Mouse (Mus musculus) heart, embryonic 11.5 days (tissue): ENCODE measurements around the gene Lmbr1l. TPM values are rescaled to one million over a fixed set of nuclear protein-coding genes. Genes with fewer than 3 reads are reported as not detected.
A peak's percentile ranks its signal among the peaks of the same experiment; 100 is the strongest.

Experiments
- ATAC-seq: fragments of 200-750 bp; cut with Nextera tagmentation; replicated peaks from 2 replicates; pipeline ENCODE4 v1.8.0; 2017; ENCODE audit warnings: moderate library complexity; ENCODE audit not compliant: insufficient number of reproducible peaks, low FRiP score, low TSS enrichment
- H3K27ac ChIP-seq: fragments of 300-500 bp; sonication (generic); 2 replicates; pipeline ENCODE4 v1.5.1; 2014; ENCODE audit warnings: mild to moderate bottlenecking, low read depth, low read length
- H3K27me3 ChIP-seq: fragments of 300-500 bp; sonication (generic); 2 replicates; pipeline ENCODE4 v1.6.1; 2014; ENCODE audit warnings: mild to moderate bottlenecking, low read length, mixed read lengths; ENCODE audit not compliant: control insufficient read depth, insufficient read depth
- H3K36me3 ChIP-seq: fragments of 300-500 bp; sonication (generic); 2 replicates; pipeline ENCODE4 v1.6.1; 2014; ENCODE audit warnings: mild to moderate bottlenecking, low read length, moderate library complexity, mixed read lengths; ENCODE audit not compliant: control insufficient read depth, insufficient read depth
- H3K4me1 ChIP-seq: fragments of 300-500 bp; sonication (generic); 2 replicates; pipeline ENCODE4 v1.6.1; 2014; ENCODE audit warnings: low read length; ENCODE audit not compliant: control insufficient read depth, insufficient read depth
- H3K4me2 ChIP-seq: fragments of 300-500 bp; sonication (generic); 2 replicates; pipeline ENCODE4 v1.6.1; 2014; ENCODE audit warnings: mild to moderate bottlenecking, moderate library complexity
- H3K4me3 ChIP-seq: fragments of 300-500 bp; sonication (generic); 2 replicates; pipeline ENCODE4 v1.5.1; 2014; ENCODE audit warnings: low read depth, low read length
- H3K9ac ChIP-seq: fragments of 300-500 bp; sonication (generic); 2 replicates; pipeline ENCODE4 v1.6.1; 2014; ENCODE audit warnings: mild to moderate bottlenecking, low read depth, low read length, moderate library complexity
- H3K9me3 ChIP-seq: fragments of 300-500 bp; sonication (generic); replicated peaks from 2 replicates; pipeline ENCODE4 v1.6.1; 2016; ENCODE audit warnings: low read length; ENCODE audit not compliant: control insufficient read depth
- WGBS: fragments of 180-500 bp; shearing (Covaris S2); extraction: QIAGEN DNeasy Blood & Tissue Kit; methylation state at CpG from one replicate; pipeline ENCODE4 v1.1.7; 2014; ENCODE audit not compliant: insufficient replicate concordance; 5-methylcytosine and 5-hydroxymethylcytosine counted together
- polyA plus RNA-seq: library from polyadenylated mRNA; unstranded; fragments of >200 nt; fragmentation: Nextera tagmentation; extraction: Ambion mirVana; gene quantifications from 2 replicates; pipeline ENCODE4 v1.2.1, GENCODE M21; 2014

The Lmbr1l gene
- polyA plus RNA-seq, 1 experiment from 2014 or later = 5.7 TPM

DNA sequence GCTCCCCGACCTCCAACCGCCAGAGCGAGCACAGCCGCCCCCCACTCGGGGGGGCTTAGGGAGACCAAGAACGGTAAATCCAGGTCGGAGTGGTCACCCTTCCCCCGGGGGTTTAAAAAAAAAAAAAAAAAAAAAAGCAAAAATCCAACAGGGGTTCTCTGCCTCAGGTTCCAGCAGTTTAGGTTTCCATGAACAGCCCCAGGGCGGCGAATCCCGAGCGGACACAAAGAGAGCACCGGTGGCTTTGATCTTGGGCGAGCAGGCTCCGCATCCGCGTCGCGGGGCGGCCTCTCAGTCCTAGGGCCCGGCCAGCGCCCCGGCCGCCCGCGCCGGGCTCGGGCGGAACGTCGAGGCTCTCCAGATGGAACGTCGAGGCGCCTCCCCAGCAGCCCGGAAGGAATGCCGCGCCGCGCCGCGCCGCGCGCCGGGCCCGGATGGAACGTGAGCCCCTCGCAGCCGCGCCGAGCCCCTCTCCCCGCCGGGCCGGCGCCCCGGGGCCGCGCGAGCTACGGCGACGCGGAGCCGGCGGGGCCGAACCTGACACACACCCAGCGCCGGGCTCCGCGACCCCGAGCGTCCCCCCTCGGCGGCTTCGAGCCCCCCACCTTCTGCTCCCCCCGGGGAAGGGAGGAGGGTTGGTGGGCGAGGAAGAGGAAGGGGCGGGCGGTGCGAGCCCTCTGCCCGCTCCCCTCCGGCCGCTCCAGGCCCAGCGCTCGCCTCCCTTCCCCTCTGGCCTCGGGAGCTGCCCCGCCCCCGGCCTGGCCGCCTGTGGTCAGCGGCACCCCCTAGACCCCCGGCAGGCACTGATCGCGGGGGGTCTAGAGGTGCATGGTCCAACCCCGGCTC is 46.7 kb downstream of the Lmbr1l start, which contains the start of gene Kmt2d:
Kmt2d (minus strand) TSS at position 135 of the 846 bp plus-strand sequence.
- WGBS = under 1% methylated on average over 83 of the region's 94 CpGs
- Histone ChIP-seq H3K4me1 (peaks cover 35% of the 10 kb centered on the region), H3K4me3 (peak within 1 kb of the TSS; percentile 99), H3K36me3 (peaks cover 3% of the 10 kb centered on the region), H3K9me3 (no peaks in the 10 kb centered on the region), H3K27ac (peak within 1 kb of the TSS; percentile 98), H3K4me2 (peak within 1 kb of the TSS; percentile 99), H3K9ac (peak within 1 kb of the TSS; percentile 100), H3K27me3 (no peaks in the 10 kb centered on the region)
- ATAC-seq = peak; percentile 58

DNA sequence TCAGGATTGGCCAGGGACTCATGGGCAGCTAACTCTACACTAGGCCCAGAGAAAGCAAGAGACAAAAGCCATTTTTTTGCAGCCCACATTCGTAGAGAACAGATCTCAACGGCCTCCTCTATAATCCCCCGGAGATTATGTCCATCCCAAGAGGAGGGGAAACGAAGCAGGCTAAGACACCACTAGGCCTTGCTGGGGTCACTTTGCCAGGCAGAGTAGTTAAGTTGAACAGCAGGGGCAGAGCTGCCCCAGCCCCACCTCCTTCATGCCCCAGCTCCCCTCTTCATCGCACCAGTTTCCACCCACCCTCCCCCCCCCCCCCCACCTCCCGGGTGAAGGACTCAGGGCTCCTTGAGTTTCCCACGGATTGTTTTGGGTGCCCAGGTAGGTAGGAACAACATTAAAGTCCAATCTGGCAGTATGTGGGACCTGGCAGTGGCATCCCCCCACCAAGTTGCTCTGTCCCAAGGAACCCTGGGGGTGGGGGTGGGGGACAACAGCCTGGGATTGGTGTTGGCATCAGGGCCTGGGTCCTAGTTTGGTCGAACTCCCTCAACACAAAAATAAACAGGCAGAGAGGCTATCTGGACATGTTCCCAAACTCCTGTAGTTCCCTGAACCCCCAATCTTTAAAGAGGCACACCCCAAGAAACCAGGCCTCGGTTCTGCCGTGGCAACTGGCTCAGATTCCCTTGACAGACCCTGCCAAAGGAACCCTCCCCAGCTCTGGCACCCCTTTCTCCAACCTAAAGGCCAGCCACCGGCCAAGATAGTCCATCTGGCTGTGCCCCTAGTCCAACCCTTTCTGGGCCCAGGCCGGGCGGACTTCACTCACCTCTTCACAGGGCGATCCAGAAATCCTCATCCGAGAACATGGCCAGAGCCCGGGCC is 47.6 kb downstream of the Lmbr1l start:
- H3K4me3 ChIP-seq = peak overlapping the region; percentile 99
- H3K4me2 ChIP-seq = peak overlapping the region; percentile 99
- peak overlapping the region; percentile 98 for H3K27ac ChIP-seq
- WGBS = under 1% methylated on average over 16 of the region's 16 CpGs
- H3K27me3 ChIP-seq = no peaks in the 10 kb centered on the region
- peak overlapping the region; percentile 100 for H3K9ac ChIP-seq
- H3K4me1 ChIP-seq = peaks cover 35% of the 10 kb centered on the region
- no peak for ATAC-seq
- H3K36me3 ChIP-seq = peaks cover 11% of the 10 kb centered on the region
- H3K9me3 ChIP-seq = no peaks in the 10 kb centered on the region

DNA sequence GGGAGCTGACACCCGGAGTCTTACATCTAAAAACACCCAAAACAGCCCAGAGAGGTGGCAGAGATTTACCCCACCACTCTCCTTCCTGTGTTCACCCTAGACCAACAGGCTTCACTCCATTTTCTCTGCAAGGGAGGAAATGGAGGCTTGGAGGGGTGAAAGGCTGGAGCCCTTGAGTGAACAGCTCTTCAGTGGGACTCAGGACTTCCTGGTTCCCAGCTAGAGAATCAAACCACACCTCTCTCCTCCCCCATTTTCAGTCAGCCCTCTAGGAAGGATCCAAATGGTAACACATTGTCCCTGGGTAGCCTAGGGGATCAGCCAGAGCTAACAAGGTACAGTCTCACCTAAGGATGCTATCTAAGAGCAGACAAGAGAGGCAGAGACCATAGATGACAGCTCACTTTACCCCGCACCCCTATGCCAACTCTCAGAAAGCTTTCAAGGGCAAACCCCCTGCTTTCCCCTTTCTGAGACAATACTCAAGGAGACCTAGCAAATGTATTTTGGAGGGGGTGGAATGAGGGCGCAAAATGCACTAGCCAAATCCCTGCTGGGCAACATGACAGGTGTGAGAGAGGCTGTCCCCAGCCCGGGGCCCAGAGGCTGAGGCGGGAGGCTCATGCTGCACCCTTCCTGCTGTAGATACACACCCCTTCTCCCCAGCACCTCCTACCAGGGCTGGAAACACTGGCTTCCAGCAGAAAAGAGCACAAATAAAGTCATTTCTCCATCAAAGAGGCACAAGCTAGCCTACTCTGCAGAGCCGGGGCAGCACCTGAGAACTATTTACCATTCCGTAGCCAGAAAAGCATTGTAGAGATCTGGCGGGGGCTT is 48.5 kb downstream of the Lmbr1l start:
- no peaks in the 10 kb centered on the region for H3K27me3 ChIP-seq
- WGBS = 10% methylated on average over 8 of the region's 8 CpGs
- peak overlapping the region; percentile 99 for H3K4me3 ChIP-seq
- H3K4me2 ChIP-seq = peak overlapping the region; percentile 99
- H3K36me3 ChIP-seq = peaks cover 20% of the 10 kb centered on the region
- no peaks in the 10 kb centered on the region for H3K9me3 ChIP-seq
- peaks cover 35% of the 10 kb centered on the region for H3K4me1 ChIP-seq
- ATAC-seq = no peak
- peak overlapping the region; percentile 38; the same call in 1 of the 2 replicates for H3K27ac ChIP-seq
- peak overlapping the region; percentile 100 for H3K9ac ChIP-seq

GRCm38 (mm10) chr15:98868346-98869063 is 49.5 kb downstream of the Lmbr1l start:
- Histone ChIP-seq H3K4me2 (peak overlapping the region; percentile 99), H3K4me3 (peak overlapping the region; percentile 99), H3K9ac (peak overlapping the region; percentile 100), H3K9me3 (no peaks in the 10 kb centered on the region), H3K27me3 (no peaks in the 10 kb centered on the region), H3K36me3 (peaks cover 30% of the 10 kb centered on the region), H3K27ac (peak overlapping the region; percentile 70), H3K4me1 (peaks cover 35% of the 10 kb centered on the region)
- ATAC-seq = no peak
- WGBS = 27% methylated on average over 11 of the region's 11 CpGs

- Histone ChIP-seq H3K9ac (no peak overlapping the region), H3K27ac (no peak overlapping the region), H3K36me3 (peaks cover 41% of the 10 kb centered on the region), H3K27me3 (no peaks in the 10 kb centered on the region), H3K4me2 (peak overlapping the region; percentile 99), H3K4me3 (no peak overlapping the region), H3K4me1 (peaks cover 30% of the 10 kb centered on the region), H3K9me3 (no peaks in the 10 kb centered on the region)
- WGBS = 68% methylated on average over 6 of the region's 6 CpGs
- no peak for ATAC-seq
These were observed 50.7 kb downstream of the Lmbr1l start for GRCm38 (mm10) chr15:98867321-98867720.

DNA sequence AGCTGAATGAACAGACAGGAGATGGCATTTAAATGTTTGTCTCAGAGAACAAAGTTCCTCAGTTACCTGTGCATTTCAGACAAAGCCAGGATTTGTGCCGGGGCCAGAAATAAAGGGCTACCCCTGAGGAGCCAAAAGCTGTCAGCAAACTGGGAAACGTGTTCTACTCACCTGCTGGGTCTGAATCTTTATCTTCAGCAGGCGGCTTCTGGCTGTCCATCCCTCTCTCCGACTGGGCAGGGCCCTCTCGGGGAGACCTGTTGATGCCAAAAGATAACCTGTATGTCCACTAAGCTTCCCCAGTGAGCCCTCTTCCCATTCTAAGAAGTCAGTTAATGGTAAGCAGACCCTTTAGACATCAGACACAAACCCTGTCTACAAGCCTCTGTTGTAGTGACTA is 51.5 kb downstream of the Lmbr1l start:
- ATAC-seq = no peak
- Histone ChIP-seq H3K27ac (no peak overlapping the region), H3K4me1 (peaks cover 30% of the 10 kb centered on the region), H3K4me2 (no peak overlapping the region), H3K9ac (no peak overlapping the region), H3K9me3 (no peaks in the 10 kb centered on the region), H3K4me3 (no peak overlapping the region), H3K27me3 (no peaks in the 10 kb centered on the region), H3K36me3 (peaks cover 49% of the 10 kb centered on the region)
- 74% methylated on average over 5 of the region's 5 CpGs for WGBS

- Histone ChIP-seq H3K36me3 (peaks cover 55% of the 10 kb centered on the region), H3K9ac (no peak overlapping the region), H3K27ac (no peak overlapping the region), H3K4me2 (no peak overlapping the region), H3K9me3 (no peaks in the 10 kb centered on the region), H3K4me3 (no peak overlapping the region), H3K27me3 (no peaks in the 10 kb centered on the region), H3K4me1 (peaks cover 30% of the 10 kb centered on the region)
- 91% methylated on average over 8 of the region's 8 CpGs for WGBS
- ATAC-seq = no peak
These were observed 52.3 kb downstream of the Lmbr1l start for GRCm38 (mm10) chr15:98865771-98866170.
